ENCODE assay signal across 8 mouse cellular contexts in the genomic region with DNA sequence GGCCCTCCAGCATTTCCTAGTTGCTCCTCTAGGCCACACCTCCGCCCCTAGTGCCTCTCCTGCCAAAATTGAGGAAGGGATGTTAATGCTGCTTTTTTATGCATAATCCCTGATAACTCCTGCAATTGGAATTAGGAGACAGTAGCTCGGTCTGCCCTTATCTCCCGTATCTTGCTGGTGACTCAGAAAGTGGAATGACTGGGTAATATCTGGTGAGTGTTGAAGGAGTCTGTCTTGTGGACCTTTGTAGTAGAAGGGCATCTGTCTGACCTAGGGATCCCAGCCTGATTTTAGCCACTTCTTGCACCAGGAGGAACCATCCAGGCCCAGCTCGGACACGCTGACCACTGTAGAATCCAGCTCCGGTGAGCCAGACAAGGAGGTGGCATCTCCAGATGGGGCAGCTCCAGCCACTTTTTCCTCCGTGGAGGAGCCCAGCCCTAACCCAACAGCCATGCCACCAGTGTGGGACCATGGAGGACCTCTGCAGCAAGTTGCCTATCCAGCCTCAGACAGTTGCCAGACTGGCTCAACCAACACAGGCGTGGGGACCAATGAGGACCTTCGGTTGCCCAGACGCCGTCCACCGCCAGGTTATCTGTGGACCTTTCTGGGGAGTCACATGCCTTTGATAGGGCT. TPM values are rescaled to one million over a fixed set of nuclear protein-coding genes. Genes with fewer than 3 reads are reported as not detected.
A peak's percentile ranks its signal among the peaks of the same experiment; 100 is the strongest.
DNase-seq lines count a peak whose midpoint lies in the region; ATAC-seq lines count a peak whose summit lies in the region.

No protein-coding gene starts in this region.

- H3K4me3 ChIP-seq in intestine, embryonic 15.5 days (replicated peaks), result peak overlapping the region; percentile 75
- H3K4me3 ChIP-seq in neural tube, embryonic 13.5 days, result peak overlapping the region; percentile 55

- peak; percentile 40 for ATAC-seq in intestine, embryonic 15.5 days
- peak; percentile 21 for ATAC-seq in neural tube, embryonic 13.5 days (ENCODE audit: low read depth)

- peak overlapping the region; percentile 60 for H3K4me2 ChIP-seq in intestine, embryonic 15.5 days (replicated peaks)
- peak overlapping the region; percentile 67 for H3K4me2 ChIP-seq in neural tube, embryonic 13.5 days

- H3K9ac ChIP-seq in intestine, embryonic 15.5 days, result peak overlapping the region; percentile 86
- peak overlapping the region; percentile 78 for H3K9ac ChIP-seq in neural tube, embryonic 13.5 days

- H3K36me3 ChIP-seq in intestine, embryonic 15.5 days, result peaks cover 13% of the 10 kb centered on the region
- H3K36me3 ChIP-seq in neural tube, embryonic 13.5 days, result peaks cover 35% of the 10 kb centered on the region

- peak overlapping the region; percentile 99 for H3K27ac ChIP-seq in intestine, embryonic 15.5 days
- peak overlapping the region; percentile 96 for H3K27ac ChIP-seq in neural tube, embryonic 13.5 days (replicated peaks)

- WGBS in intestine, embryonic 15.5 days, result 68% methylated on average over 12 of the region's 12 CpGs
- WGBS in neural tube, embryonic 13.5 days, result 75% methylated on average over 12 of the region's 12 CpGs

- H3K4me1 ChIP-seq in intestine, embryonic 15.5 days (replicated peaks), result peaks cover 7% of the 10 kb centered on the region
- H3K4me1 ChIP-seq in neural tube, embryonic 13.5 days (replicated peaks), result peaks cover 26% of the 10 kb centered on the region

- peak; percentile 95 for DNase-seq in heart, adult 11 months
- DNase-seq in heart, postnatal 4 days, result no peak
- peak; percentile 24 for DNase-seq in thymus, postnatal 14 days
- no peak for DNase-seq in thymus, postnatal 25 days
- DNase-seq in layer of hippocampus, adult 8-10 months (ENCODE audit: low spot score in 2 of 2), result no peak
- DNase-seq in adrenal gland, adult (ENCODE audit: inconsistent age in 2 of 2, low spot score in 1 of 2), result no peak

- H3K27me3 ChIP-seq in intestine, embryonic 15.5 days (replicated peaks), result no peaks in the 10 kb centered on the region
- H3K27me3 ChIP-seq in neural tube, embryonic 13.5 days, result no peaks in the 10 kb centered on the region

- H3K9me3 ChIP-seq in intestine, embryonic 15.5 days, result no peaks in the 10 kb centered on the region
- no peaks in the 10 kb centered on the region for H3K9me3 ChIP-seq in neural tube, embryonic 13.5 days

RNA-seq across cellular contexts. Expression of a gene that starts 0.7 kb away (rescaled TPM):
- 10 to 100 TPM; 25.4 to 27.5 TPM for total RNA-seq in heart, postnatal 4 days (2021)
- 37.0 and 37.7 TPM in 2 replicates for polyA plus RNA-seq in intestine, embryonic 15.5 days (2015; fragmentation: Nextera tagmentation; extraction: Ambion mirVana)
- polyA plus RNA-seq in neural tube, embryonic 13.5 days (2015; fragmentation: Nextera tagmentation; extraction: Ambion mirVana), result 52.2 and 59.8 TPM in 2 replicates
- total RNA-seq in layer of hippocampus, adult 8-10 months (2022), result 10 to 100 TPM; 51.2 to 62.6 (median 52.6) TPM

RNA-seq across cellular contexts. Expression of a gene that starts 8.2 kb away (rescaled TPM):
- total RNA-seq in heart, postnatal 4 days (2021), result not detected
- 0.53 and 0.90 TPM in 2 replicates for polyA plus RNA-seq in intestine, embryonic 15.5 days (2015; fragmentation: Nextera tagmentation; extraction: Ambion mirVana)
- polyA plus RNA-seq in neural tube, embryonic 13.5 days (2015; fragmentation: Nextera tagmentation; extraction: Ambion mirVana), result 0.36 and 0.80 TPM in 2 replicates
- total RNA-seq in layer of hippocampus, adult 8-10 months (2022), result 1 to 10 TPM in 2 of 4 experiments, under 1 TPM in 2; 0.36 to 1.3 (median 0.96) TPM

RNA-seq across cellular contexts. Expression of a gene that starts 57.1 kb away (rescaled TPM):
- total RNA-seq in heart, postnatal 4 days (2021), result 100 to 1,000 TPM; 154 to 180 TPM
- 276 and 325 TPM in 2 replicates for polyA plus RNA-seq in intestine, embryonic 15.5 days (2015; fragmentation: Nextera tagmentation; extraction: Ambion mirVana)
- polyA plus RNA-seq in neural tube, embryonic 13.5 days (2015; fragmentation: Nextera tagmentation; extraction: Ambion mirVana), result 227 and 230 TPM in 2 replicates
- 100 to 1,000 TPM; 131 to 157 (median 141) TPM for total RNA-seq in layer of hippocampus, adult 8-10 months (2022)

Comparison
In these comparisons a context has a peak if more than half of its experiments do, and no peak if none do; other contexts are left out.
1. DNase-seq: peak in heart, adult 11 months (single experiment) and thymus, postnatal 14 days (single experiment); none in heart, postnatal 4 days (single experiment), thymus, postnatal 25 days (single experiment), layer of hippocampus, adult 8-10 months (0 of 2) and adrenal gland, adult (0 of 2).